Mouse (Mus musculus) brown adipose tissue, adult 24 weeks (tissue): ENCODE results near the gene Cul1. TPM values are rescaled to one million over a fixed set of nuclear protein-coding genes. Genes with fewer than 3 reads are reported as not detected.

Source experiments
- H3K27ac ChIP-seq: fragments of 200-500 bp; replicated peaks from 2 replicates; pipeline ENCODE4 v1.5.1; 2012; ENCODE audit warnings: low read depth, mild to moderate bottlenecking, low read length
- H3K4me1 ChIP-seq: fragments of 200-500 bp; 2 replicates; pipeline ENCODE4 v1.6.1; 2012; ENCODE audit warnings: low read length, mixed read lengths; ENCODE audit not compliant: control insufficient read depth, insufficient read depth, insufficient read length
- H3K4me3 ChIP-seq: fragments of 200-500 bp; 2 replicates; pipeline ENCODE4 v1.5.1; 2012; ENCODE audit warnings: low read depth, mild to moderate bottlenecking, low read length, moderate library complexity; ENCODE audit not compliant: insufficient read depth
- polyA plus RNA-seq: library from polyadenylated mRNA; stranded (reverse); fragments of >200 nt; gene quantifications from 2 replicates; pipeline ENCODE4 v1.2.4, GENCODE M21; 2012; ENCODE audit not compliant: missing spikeins, insufficient read depth, insufficient read length

The Cul1 gene
- polyA plus RNA-seq, 1 experiment = 68.6 TPM

GRCm38 (mm10) chr6:47532547-47532946 is 79.3 kb downstream of the Cul1 start:
- Histone ChIP-seq H3K4me1 (no peaks in the 10 kb centered on the region), H3K4me3 (no peak overlapping the region), H3K27ac (no peak overlapping the region)

DNA sequence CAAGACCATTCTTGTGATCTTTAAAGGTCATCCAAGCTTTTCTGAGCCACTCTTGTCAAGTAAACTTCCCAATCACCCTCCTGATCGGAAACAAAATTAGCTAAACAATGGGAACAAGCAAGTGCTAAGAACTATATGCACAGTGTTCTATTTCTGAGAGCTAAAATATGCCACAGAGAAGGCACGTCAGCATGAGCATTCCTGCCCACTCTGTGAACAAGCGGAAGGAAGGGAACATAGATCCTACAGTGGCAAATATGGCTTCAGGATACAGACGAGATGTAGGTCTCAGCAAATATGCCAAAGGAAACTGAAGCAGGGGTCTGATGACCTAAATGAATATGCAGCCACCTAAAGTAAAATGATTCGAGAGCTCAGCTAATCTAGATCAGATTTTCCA is 82.1 kb downstream of the Cul1 start:
- no peak overlapping the region for H3K4me3 ChIP-seq
- no peak overlapping the region for H3K27ac ChIP-seq
- no peaks in the 10 kb centered on the region for H3K4me1 ChIP-seq

- H3K27ac ChIP-seq = no peak overlapping the region
- no peak overlapping the region for H3K4me3 ChIP-seq
- no peaks in the 10 kb centered on the region for H3K4me1 ChIP-seq
Measured at GRCm38 (mm10) chr6:47552280-47552679, 99.1 kb downstream of the Cul1 start.

- Histone ChIP-seq H3K4me1 (no peaks in the 10 kb centered on the region), H3K4me3 (no peak overlapping the region), H3K27ac (no peak overlapping the region)
Measured at GRCm38 (mm10) chr6:47559287-47559686, 106.1 kb downstream of the Cul1 start.

DNA sequence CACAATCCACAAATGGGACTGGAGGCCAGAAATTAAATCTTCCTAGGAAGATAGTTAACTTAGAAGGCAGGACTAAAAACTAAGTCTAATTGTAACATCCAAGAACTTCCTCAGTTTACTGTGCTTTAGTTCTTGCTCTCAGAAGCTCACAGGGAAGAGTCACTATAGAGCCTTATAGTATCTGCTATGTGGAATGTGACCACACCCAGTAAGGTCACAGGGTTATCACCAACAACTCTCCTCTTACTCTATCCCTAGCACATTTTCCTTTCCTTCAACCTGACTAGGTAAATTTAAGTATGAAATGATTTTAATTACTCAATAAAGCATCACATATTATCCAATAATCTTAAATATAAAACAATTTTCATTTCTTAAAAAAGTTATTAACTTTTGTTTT is 107.2 kb downstream of the Cul1 start:
- no peaks in the 10 kb centered on the region for H3K4me1 ChIP-seq
- H3K4me3 ChIP-seq = no peak overlapping the region
- no peak overlapping the region for H3K27ac ChIP-seq

DNA sequence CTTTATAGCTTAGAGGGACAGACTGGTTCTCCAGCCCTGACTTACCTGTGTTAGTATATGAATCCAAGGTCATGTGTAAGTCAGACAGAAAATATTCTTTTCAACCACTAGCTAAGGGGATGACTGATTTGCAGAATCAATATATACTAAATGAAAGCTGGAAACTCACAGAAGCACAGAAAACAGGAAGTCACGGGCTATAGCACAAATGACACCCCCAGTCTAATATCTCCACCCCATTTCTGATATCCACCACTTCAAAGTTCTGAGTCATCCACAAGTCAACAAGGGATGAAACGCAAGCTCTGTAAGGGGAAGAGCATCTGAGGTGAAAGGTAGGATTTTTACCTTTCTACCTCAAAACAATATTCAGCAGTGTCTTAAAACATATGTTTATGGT is 107.6 kb downstream of the Cul1 start:
- Histone ChIP-seq H3K4me3 (no peak overlapping the region), H3K4me1 (no peaks in the 10 kb centered on the region), H3K27ac (no peak overlapping the region)

DNA sequence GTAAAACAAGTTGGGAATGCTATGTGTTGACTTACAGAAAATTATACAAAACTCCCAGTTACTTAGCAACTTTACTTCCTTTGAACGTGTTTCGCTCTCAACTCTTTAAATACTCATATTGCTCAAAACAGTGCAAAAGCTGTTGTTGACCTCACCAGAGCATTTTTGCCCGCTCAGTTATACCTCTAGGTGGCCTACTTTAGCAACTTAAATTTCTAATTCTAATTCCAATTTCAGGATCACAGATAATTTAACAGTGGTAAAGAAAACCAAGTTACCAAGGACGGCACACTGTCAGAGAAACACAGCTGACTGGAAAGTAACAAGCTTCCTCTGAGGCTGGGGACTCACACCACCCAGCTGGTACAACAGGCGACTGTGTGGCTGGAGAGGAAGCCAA is 108.2 kb downstream of the Cul1 start:
- H3K4me1 ChIP-seq = no peaks in the 10 kb centered on the region
- H3K4me3 ChIP-seq = no peak overlapping the region
- no peak overlapping the region for H3K27ac ChIP-seq

DNA sequence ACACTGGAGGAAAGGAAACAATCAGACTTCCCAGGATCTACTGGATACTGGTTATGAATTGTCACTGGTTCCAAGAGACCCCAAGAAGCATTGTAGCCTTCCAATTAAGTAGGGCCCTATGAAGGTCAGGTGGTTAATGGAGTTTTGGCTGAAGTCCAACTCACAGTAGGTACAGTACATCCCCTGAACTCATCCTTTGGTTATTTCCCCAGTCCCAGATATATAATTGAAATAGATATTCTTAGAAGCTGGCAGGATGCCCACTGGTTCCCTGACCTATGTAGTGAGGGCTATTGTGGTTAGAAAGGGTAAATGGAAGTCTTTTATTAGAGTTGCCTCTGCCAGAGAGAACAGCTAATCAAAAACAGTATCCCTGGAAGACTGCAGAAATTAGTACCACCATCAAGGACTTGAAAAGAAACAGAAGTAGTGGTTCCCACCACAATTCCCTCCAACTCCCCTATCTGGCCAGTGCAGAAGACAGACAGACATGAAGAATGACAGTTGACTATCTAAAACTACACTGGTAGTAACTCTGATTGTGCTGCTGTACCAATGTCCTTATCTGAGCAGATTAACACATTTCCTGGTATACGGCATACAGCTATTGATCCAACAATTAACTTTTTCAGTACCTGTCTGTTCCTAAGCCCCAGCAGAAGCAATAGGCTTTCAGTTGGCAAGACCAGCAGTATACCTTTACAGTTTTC is 112.3 kb downstream of the Cul1 start:
- no peak overlapping the region for H3K27ac ChIP-seq
- no peak overlapping the region for H3K4me3 ChIP-seq
- H3K4me1 ChIP-seq = no peaks in the 10 kb centered on the region

GRCm38 (mm10) chr6:47572887-47573286 is 119.7 kb downstream of the Cul1 start:
- H3K27ac ChIP-seq = no peak overlapping the region
- no peaks in the 10 kb centered on the region for H3K4me1 ChIP-seq

More at GRCm38 (mm10) chr6:47572887-47573286, 119.7 kb downstream of the Cul1 start:
- no peak overlapping the region for H3K4me3 ChIP-seq

Other genes starting within 250 kb of the Cul1 start
- 12.3 and 14.1 TPM in 2 replicates for gene Ezh2, start 141.9 kb downstream of the Cul1 start, polyA plus RNA-seq